Mouse (Mus musculus): ENCODE data around the gene Ankrd65. TPM values are rescaled to one million over a fixed set of nuclear protein-coding genes. Genes with fewer than 3 reads are reported as not detected.
A peak's percentile ranks its signal among the peaks of the same experiment; 100 is the strongest.

The Ankrd65 gene
- total and polyA plus RNA-seq, 3 experiments: not detected

GRCm38 (mm10) chr4:155757011-155757410 lies 33.2 kb upstream of the Ankrd65 start:
- TF ChIP-seq IRF4 (IDR thresholded peaks at IDR 0.05; ENCODE audit: low read depth, low read length) (no peak), POLR2AphosphoS2 (IDR thresholded peaks at IDR 0.05; ENCODE audit: low read depth, low read length) (no peak), ZC3H11A (IDR thresholded peaks at IDR 0.05; ENCODE audit: low read depth, low read length) (no peak), SMC3 (IDR thresholded peaks at IDR 0.05; ENCODE audit: low read depth, low read length) (no peak), ZKSCAN1 (IDR thresholded peaks at IDR 0.05; ENCODE audit: borderline replicate concordance, low read depth, low read length) (no peak), EP300 (IDR thresholded peaks at IDR 0.05; ENCODE audit: low read length) (no peak), RCOR1 (conservative IDR thresholded peaks at IDR 0.05; ENCODE audit: low read depth, low read length) (no peak), CHD2 (IDR thresholded peaks at IDR 0.05; ENCODE audit: low read length) (no peak)
- Histone ChIP-seq H3K4me2 (ENCODE audit: insufficient read depth, low read depth, poor library complexity, severe bottlenecking) (no peak overlapping the region), H3K4me3 (replicated peaks in 1 of 3; ENCODE audit: low read depth in 2 of 3, low read length in 2 of 3, poor library complexity in 1 of 3) (no peak overlapping the region), H3K27me3 (replicated peaks) (no peaks in the 10 kb centered on the region), H3K27ac (ENCODE audit: insufficient read depth, low read depth) (0 out of 2 replicates have a peak overlapping the region, but pooled peaks have one; percentile 18), H3K36me3 (replicated peaks in 1 of 2; ENCODE audit: control insufficient read depth in 1 of 2, insufficient read depth in 1 of 2, low read length in 1 of 2) (peaks cover 51 to 66% of the 10 kb centered on the region in 2 experiments), H3K79me2 (replicated peaks; ENCODE audit: control insufficient read depth, extremely low read depth, insufficient read depth, poor library complexity, severe bottlenecking) (peaks cover 42% of the 10 kb centered on the region), H3K9me3 (replicated peaks; ENCODE audit: low read length) (no peaks in the 10 kb centered on the region), H3K4me1 (ENCODE audit: control insufficient read depth in 1 of 2, insufficient read depth in 2 of 2) (peaks cover 10 to 20% of the 10 kb centered on the region in 2 experiments; a peak in 3 of 4 replicates), H3K9ac (ENCODE audit: insufficient read depth, low read depth) (no peak overlapping the region)
- in situ Hi-C loops (cut with MboI; ENCODE audit: low pct_ligation_motif_present, low pct_unique_long_range_greater_than_20kb, low sequenced_read_pairs) (no loop called here), dilution Hi-C loops (cut with MboI; ENCODE audit: extremely low pct_ligation_motif_present, extremely low pct_unique_long_range_greater_than_20kb, low sequenced_read_pairs) (no loop called here)
- DNase-seq (ENCODE audit: extremely low read depth): no peak

DNA sequence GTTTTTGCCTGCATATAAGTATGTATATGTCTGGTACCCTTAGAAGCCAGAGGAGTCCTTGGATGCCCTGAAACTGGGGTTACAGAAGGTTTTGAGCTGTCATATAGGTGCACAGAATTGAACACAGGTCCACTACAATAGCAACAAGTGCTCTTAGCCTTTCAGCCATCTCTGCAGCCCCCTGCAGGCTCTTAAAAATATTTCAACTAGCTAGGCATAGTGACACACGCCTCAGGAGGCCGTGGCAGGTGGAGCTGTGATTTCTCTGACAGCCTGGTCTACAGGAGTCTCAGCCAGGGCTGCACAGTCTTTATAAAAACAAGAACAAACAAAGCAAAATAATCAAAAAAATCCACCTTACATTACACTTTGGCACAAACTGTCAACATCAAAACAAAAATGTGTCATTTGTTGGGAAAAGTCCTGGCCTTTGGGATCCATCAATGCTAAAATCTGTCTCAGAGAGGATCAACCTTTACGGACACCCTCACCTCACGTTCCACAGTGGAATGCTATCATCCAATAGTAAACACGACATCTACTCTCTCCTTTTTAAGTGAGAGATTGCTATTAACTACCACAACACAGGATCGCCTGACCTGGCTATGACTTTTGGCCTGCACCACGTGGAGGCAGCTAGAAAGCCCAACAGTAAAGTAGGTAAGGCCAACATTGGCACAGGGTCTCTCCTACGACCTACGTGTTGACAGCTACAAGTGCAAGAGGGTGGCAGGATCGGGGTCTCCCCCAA lies 30.2 kb upstream of the Ankrd65 start:
- peak overlapping the region; percentile 30; the same call in 1 of the 2 replicates for H3K27ac ChIP-seq (ENCODE audit: insufficient read depth, low read depth)
- in situ Hi-C loops (cut with MboI; ENCODE audit: low pct_ligation_motif_present, low pct_unique_long_range_greater_than_20kb, low sequenced_read_pairs) (no loop called here), dilution Hi-C loops (cut with MboI; ENCODE audit: extremely low pct_ligation_motif_present, extremely low pct_unique_long_range_greater_than_20kb, low sequenced_read_pairs) (no loop called here)
- H3K9me3 ChIP-seq (replicated peaks; ENCODE audit: low read length): no peaks in the 10 kb centered on the region
- H3K9ac ChIP-seq (ENCODE audit: insufficient read depth, low read depth): peak overlapping the region; percentile 84
- peak; percentile 81 for DNase-seq (ENCODE audit: extremely low read depth)
- H3K79me2 ChIP-seq (replicated peaks; ENCODE audit: control insufficient read depth, extremely low read depth, insufficient read depth, poor library complexity, severe bottlenecking): peaks cover 42% of the 10 kb centered on the region
- H3K36me3 ChIP-seq (replicated peaks in 1 of 2; ENCODE audit: control insufficient read depth in 1 of 2, insufficient read depth in 1 of 2, low read length in 1 of 2): peaks cover 28 to 43% of the 10 kb centered on the region in 2 experiments
- no peaks in the 10 kb centered on the region for H3K27me3 ChIP-seq (replicated peaks)
- peak overlapping the region; percentile 79 for H3K4me2 ChIP-seq (ENCODE audit: insufficient read depth, low read depth, poor library complexity, severe bottlenecking)
- peaks cover 14 to 24% of the 10 kb centered on the region in 2 experiments for H3K4me1 ChIP-seq (ENCODE audit: control insufficient read depth in 1 of 2, insufficient read depth in 2 of 2)
- TF ChIP-seq ZKSCAN1 (IDR thresholded peaks at IDR 0.05; ENCODE audit: borderline replicate concordance, low read depth, low read length) (no peak), TBP (conservative IDR thresholded peaks at IDR 0.05; ENCODE audit: low read depth, low read length) (0 out of 2 replicates have a peak, but pooled peaks have one; percentile 14), RAD21 (IDR thresholded peaks at IDR 0.05; ENCODE audit: low read depth, low read length) (peak; percentile 19), MAZ (IDR thresholded peaks at IDR 0.05; ENCODE audit: low read depth, low read length) (no peak), SMC3 (IDR thresholded peaks at IDR 0.05; ENCODE audit: low read depth, low read length) (peak; percentile 29; the same call in 1 of the 2 replicates), CTCF (conservative IDR thresholded peaks at IDR 0.05 in 1 of 2, IDR thresholded peaks at IDR 0.05 in 1 of 2; ENCODE audit: low read depth in 2 of 2, low read length in 2 of 2) (peak; percentile 42 to 69; a peak in 3 of 4 replicates), POLR2A (IDR thresholded peaks at IDR 0.05; ENCODE audit: low read depth, low read length) (peak; percentile 24; the same call in 1 of the 2 replicates), IRF4 (IDR thresholded peaks at IDR 0.05; ENCODE audit: low read depth, low read length) (no peak), MAX (IDR thresholded peaks at IDR 0.05; ENCODE audit: low read length) (peak; percentile 41; the same call in 1 of the 2 replicates), SIN3A (IDR thresholded peaks at IDR 0.05; ENCODE audit: low read length) (peak; percentile 91), MXI1 (IDR thresholded peaks at IDR 0.05; ENCODE audit: low read depth, low read length) (peak; percentile 88)
- H3K4me3 ChIP-seq (replicated peaks in 1 of 3; ENCODE audit: low read depth in 2 of 3, low read length in 2 of 3, poor library complexity in 1 of 3): peak overlapping the region; percentile 62 to 98 (median 84)
